ENCODE assay signal across 19 mouse cellular contexts in genomic region chr2:141673405-141673804, GRCm38 (mm10).
A peak's percentile ranks its signal among the peaks of the same experiment; 100 is the strongest.
DNase-seq lines count a peak whose midpoint lies in the region; ATAC-seq and TF ChIP-seq lines count a peak whose summit lies in the region.
"Had no signal": no experiment of that assay in that cellular context is flagged by ENCODE, and none has a peak within 500 bp of the region (broad histone marks: within the 10 kb centered on the region; RNA-seq: fewer than 3 reads in every experiment).

No protein-coding gene starts in this region.

- 0 out of 2 replicates have a peak, but pooled peaks cover 4% of the 10 kb centered on the region for H3K4me1 ChIP-seq in kidney, postnatal 0 days (replicated peaks; ENCODE audit: insufficient read depth, low read length)
- no peaks in the 10 kb centered on the region for H3K4me1 ChIP-seq in midbrain, embryonic 11.5 days (ENCODE audit: control insufficient read depth, insufficient read depth, low read length)
- H3K4me1 ChIP-seq in midbrain, embryonic 14.5 days (ENCODE audit: control insufficient read depth, insufficient read depth, low read length): no peaks in the 10 kb centered on the region
- H3K4me1 ChIP-seq in limb, embryonic 15.5 days: no peaks in the 10 kb centered on the region
- H3K4me1 ChIP-seq in cerebellum, adult 2 months (ENCODE audit: control insufficient read depth, insufficient read depth, low read length): no peaks in the 10 kb centered on the region
- H3K4me1 ChIP-seq: embryonic facial prominence, embryonic 15.5 days; forebrain, embryonic 10.5 days; forebrain, embryonic 15.5 days; heart, embryonic 13.5 days had no signal

- no peak for ATAC-seq in kidney, postnatal 0 days (replicated peaks; ENCODE audit: low FRiP score, low read depth)
- ATAC-seq in midbrain, embryonic 11.5 days (ENCODE audit: low FRiP score): no peak
- ATAC-seq in midbrain, embryonic 14.5 days (ENCODE audit: low FRiP score, low TSS enrichment): no peak
- 0 out of 2 replicates have a peak, but pooled peaks have one; percentile 44 for ATAC-seq in limb, embryonic 15.5 days (ENCODE audit: insufficient number of reproducible peaks, low FRiP score, low TSS enrichment, low read depth)
- ATAC-seq: forebrain, embryonic 15.5 days had no signal

- H3K9ac ChIP-seq in kidney, postnatal 0 days (ENCODE audit: low read depth, low read length): no peak overlapping the region
- H3K9ac ChIP-seq in midbrain, embryonic 11.5 days (ENCODE audit: low read length): no peak overlapping the region
- H3K9ac ChIP-seq in midbrain, embryonic 14.5 days (replicated peaks; ENCODE audit: low read length): no peak overlapping the region
- H3K9ac ChIP-seq in limb, embryonic 15.5 days: no peak overlapping the region
- H3K9ac ChIP-seq: embryonic facial prominence, embryonic 15.5 days; forebrain, embryonic 15.5 days; heart, embryonic 13.5 days had no signal

- WGBS in kidney, postnatal 0 days: 35% methylated on average over 8 of the region's 8 CpGs
- 85% methylated on average over 8 of the region's 8 CpGs for WGBS in midbrain, embryonic 11.5 days
- 88% methylated on average over 8 of the region's 8 CpGs for WGBS in midbrain, embryonic 14.5 days
- WGBS in limb, embryonic 15.5 days: 23% methylated on average over 8 of the region's 8 CpGs
- WGBS in cerebellum, adult 2 months: 72% methylated on average over 8 of the region's 8 CpGs

- no peak overlapping the region for H3K4me2 ChIP-seq in kidney, postnatal 0 days (ENCODE audit: low read length)
- no peak overlapping the region for H3K4me2 ChIP-seq in midbrain, embryonic 11.5 days
- no peak overlapping the region for H3K4me2 ChIP-seq in midbrain, embryonic 14.5 days (ENCODE audit: low read length)
- H3K4me2 ChIP-seq in limb, embryonic 15.5 days: no peak overlapping the region
- H3K4me2 ChIP-seq: embryonic facial prominence, embryonic 15.5 days; forebrain, embryonic 15.5 days; heart, embryonic 13.5 days had no signal

- TF ChIP-seq POLR2A in cerebellum, adult 2 months (IDR thresholded peaks at IDR 0.05; ENCODE audit: borderline replicate concordance, insufficient read depth, low read length): no peak

- no peak overlapping the region for H3K27ac ChIP-seq in kidney, postnatal 0 days
- H3K27ac ChIP-seq in midbrain, embryonic 11.5 days (ENCODE audit: low read depth, low read length): no peak overlapping the region
- no peak overlapping the region for H3K27ac ChIP-seq in midbrain, embryonic 14.5 days (replicated peaks; ENCODE audit: low read depth, low read length)
- H3K27ac ChIP-seq in limb, embryonic 15.5 days: no peak overlapping the region
- H3K27ac ChIP-seq in cerebellum, adult 2 months (ENCODE audit: insufficient read depth, low read length): no peak overlapping the region
- H3K27ac ChIP-seq: embryonic facial prominence, embryonic 15.5 days; forebrain, embryonic 10.5 days; forebrain, embryonic 15.5 days; heart, embryonic 13.5 days had no signal

- no peaks in the 10 kb centered on the region for H3K9me3 ChIP-seq in kidney, postnatal 0 days (replicated peaks; ENCODE audit: low read length)
- H3K9me3 ChIP-seq in midbrain, embryonic 11.5 days (ENCODE audit: control insufficient read depth, low read length): no peaks in the 10 kb centered on the region
- H3K9me3 ChIP-seq in midbrain, embryonic 14.5 days (ENCODE audit: control insufficient read depth, low read length): no peaks in the 10 kb centered on the region
- H3K9me3 ChIP-seq in limb, embryonic 15.5 days: no peaks in the 10 kb centered on the region
- H3K9me3 ChIP-seq: embryonic facial prominence, embryonic 15.5 days; forebrain, embryonic 10.5 days; forebrain, embryonic 15.5 days; heart, embryonic 13.5 days had no signal

- no peak overlapping the region for H3K4me3 ChIP-seq in kidney, postnatal 0 days (replicated peaks; ENCODE audit: low read depth, low read length)
- H3K4me3 ChIP-seq in midbrain, embryonic 11.5 days (ENCODE audit: low read depth, low read length): no peak overlapping the region
- H3K4me3 ChIP-seq in midbrain, embryonic 14.5 days (replicated peaks; ENCODE audit: low read depth, low read length): no peak overlapping the region
- H3K4me3 ChIP-seq in limb, embryonic 15.5 days: no peak overlapping the region
- H3K4me3 ChIP-seq in cerebellum, adult 2 months (replicated peaks; ENCODE audit: insufficient read depth, low read depth, low read length): no peak overlapping the region
- H3K4me3 ChIP-seq: embryonic facial prominence, embryonic 15.5 days; erythroblast, embryonic 14.5 days; forebrain, embryonic 10.5 days; forebrain, embryonic 15.5 days; heart, embryonic 13.5 days had no signal

- no peaks in the 10 kb centered on the region for H3K27me3 ChIP-seq in kidney, postnatal 0 days (ENCODE audit: insufficient read depth, low read length)
- no peaks in the 10 kb centered on the region for H3K27me3 ChIP-seq in midbrain, embryonic 11.5 days (ENCODE audit: control insufficient read depth, insufficient read depth, low read length)
- H3K27me3 ChIP-seq in midbrain, embryonic 14.5 days (ENCODE audit: control insufficient read depth, insufficient read depth, low read length): no peaks in the 10 kb centered on the region
- H3K27me3 ChIP-seq in limb, embryonic 15.5 days: no peaks in the 10 kb centered on the region
- H3K27me3 ChIP-seq in cerebellum, adult 2 months (ENCODE audit: control insufficient read depth, insufficient read depth, low read length): no peaks in the 10 kb centered on the region
- H3K27me3 ChIP-seq: embryonic facial prominence, embryonic 15.5 days; forebrain, embryonic 15.5 days; heart, embryonic 13.5 days had no signal

- peak; percentile 57 for DNase-seq in kidney, postnatal 0 days (ENCODE audit: low spot score)
- DNase-seq in kidney, postnatal 14 days: no peak
- DNase-seq in midbrain, embryonic 11.5 days (ENCODE audit: low spot score, missing footprints): peak; percentile 23
- DNase-seq in midbrain, embryonic 14.5 days: no peak
- DNase-seq in cerebellum, adult 2 months: no peak
- DNase-seq: adrenal gland, adult 2 months; adrenal gland, postnatal 36 days; cerebellum, adult 8-10 months; cerebellum, postnatal 14 days; embryo, embryonic 11 days; gastrocnemius, postnatal 36 days; heart, adult 11 months; heart, postnatal 36 days had no signal

- no peak for TF ChIP-seq CTCF in kidney, postnatal 0 days (IDR thresholded peaks at IDR 0.05; ENCODE audit: low read depth)
- TF ChIP-seq CTCF in cerebellum, adult 2 months (IDR thresholded peaks at IDR 0.05; ENCODE audit: borderline replicate concordance, insufficient read depth, low read depth, low read length): no peak

- no peaks in the 10 kb centered on the region for H3K36me3 ChIP-seq in kidney, postnatal 0 days (ENCODE audit: insufficient read depth, low read length)
- H3K36me3 ChIP-seq in midbrain, embryonic 11.5 days (ENCODE audit: control insufficient read depth, insufficient read depth, low read length): no peaks in the 10 kb centered on the region
- H3K36me3 ChIP-seq in midbrain, embryonic 14.5 days (ENCODE audit: control insufficient read depth, insufficient read depth, low read length): no peaks in the 10 kb centered on the region
- H3K36me3 ChIP-seq in limb, embryonic 15.5 days: no peaks in the 10 kb centered on the region
- H3K36me3 ChIP-seq: embryonic facial prominence, embryonic 15.5 days; forebrain, embryonic 10.5 days; forebrain, embryonic 15.5 days; heart, embryonic 13.5 days had no signal

Comparison
In these comparisons a context has a peak if more than half of its experiments do, and no peak if none do; other contexts are left out.
1. DNase-seq: peak in kidney, postnatal 0 days (single experiment) and midbrain, embryonic 11.5 days (single experiment); none in kidney, postnatal 14 days (single experiment), midbrain, embryonic 14.5 days (single experiment) and cerebellum, adult 2 months (0 of 2).